Mouse (Mus musculus): ENCODE data around the gene Tmem121b. TPM values are rescaled to one million over a fixed set of nuclear protein-coding genes. Genes with fewer than 3 reads are reported as not detected.

The Tmem121b gene
- polyA plus RNA-seq, 1 experiment = 0.14 TPM

DNA sequence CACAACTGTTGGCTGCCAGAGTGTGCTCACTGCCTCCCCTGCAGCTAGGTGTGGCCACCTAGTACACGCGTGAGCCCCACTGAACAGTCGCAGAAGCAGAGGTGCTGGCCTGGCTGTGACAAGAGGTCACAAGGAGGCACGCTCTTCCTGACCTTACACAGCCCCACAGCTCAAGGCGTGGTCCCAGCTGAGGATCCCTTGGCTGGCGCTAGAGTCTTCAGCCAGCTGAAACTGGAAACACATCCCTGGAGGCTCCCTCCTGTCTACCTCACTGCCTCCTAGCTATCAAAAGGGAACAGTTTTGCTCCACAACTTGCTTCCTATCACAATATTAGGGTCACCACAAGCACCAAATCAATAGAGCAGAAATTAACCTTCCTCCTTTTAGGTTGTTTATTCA lies 17.6 kb upstream of the Tmem121b start:
- H3K27ac ChIP-seq (ENCODE audit: control insufficient read depth, insufficient read depth, low read depth, low read length) = no peak overlapping the region
- TF ChIP-seq POLR2A (IDR thresholded peaks at IDR 0.05; ENCODE audit: control insufficient read depth, low read depth, low read length) (no peak), CTCF (IDR thresholded peaks at IDR 0.05; ENCODE audit: control insufficient read depth, insufficient read depth, insufficient replicate concordance, low read depth, low read length) (no peak)
- 0 out of 2 replicates have a peak, but pooled peaks cover 1% of the 10 kb centered on the region for H3K36me3 ChIP-seq (ENCODE audit: control insufficient read depth, insufficient read depth, low read length)
- H3K4me3 ChIP-seq (ENCODE audit: control insufficient read depth, low read depth, low read length) = no peak overlapping the region
- H3K27me3 ChIP-seq (ENCODE audit: control insufficient read depth, insufficient read depth, low read length) = no peaks in the 10 kb centered on the region
- H3K4me1 ChIP-seq (ENCODE audit: control insufficient read depth, insufficient read depth, low read length) = no peaks in the 10 kb centered on the region

DNA sequence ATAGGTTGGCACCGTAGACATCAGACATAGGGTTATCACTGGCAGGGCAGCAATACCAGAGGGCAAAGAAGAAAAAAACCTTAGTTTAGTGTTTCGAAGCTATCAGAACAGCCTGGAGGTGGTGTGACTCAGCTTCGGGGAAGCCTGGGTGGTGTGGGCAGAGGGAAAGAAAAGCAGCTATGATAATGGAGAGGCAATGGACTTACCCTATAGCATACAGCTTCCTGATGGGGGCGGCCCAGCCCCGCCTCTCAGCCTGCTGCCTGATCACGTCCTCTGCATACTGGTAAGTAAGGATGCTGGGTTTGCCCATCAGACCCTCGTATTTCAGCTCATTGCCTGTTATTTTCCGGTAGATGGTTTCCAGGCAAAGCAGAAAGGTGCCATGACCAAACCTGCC lies 16.8 kb upstream of the Tmem121b start:
- Histone ChIP-seq H3K27ac (ENCODE audit: control insufficient read depth, insufficient read depth, low read depth, low read length) (no peak overlapping the region), H3K4me1 (ENCODE audit: control insufficient read depth, insufficient read depth, low read length) (no peaks in the 10 kb centered on the region), H3K27me3 (ENCODE audit: control insufficient read depth, insufficient read depth, low read length) (no peaks in the 10 kb centered on the region), H3K4me3 (ENCODE audit: control insufficient read depth, low read depth, low read length) (no peak overlapping the region), H3K36me3 (ENCODE audit: control insufficient read depth, insufficient read depth, low read length) (0 out of 2 replicates have a peak, but pooled peaks cover 1% of the 10 kb centered on the region)
- TF ChIP-seq POLR2A (IDR thresholded peaks at IDR 0.05; ENCODE audit: control insufficient read depth, low read depth, low read length) = no peak
- TF ChIP-seq CTCF (IDR thresholded peaks at IDR 0.05; ENCODE audit: control insufficient read depth, insufficient read depth, insufficient replicate concordance, low read depth, low read length) = no peak

DNA sequence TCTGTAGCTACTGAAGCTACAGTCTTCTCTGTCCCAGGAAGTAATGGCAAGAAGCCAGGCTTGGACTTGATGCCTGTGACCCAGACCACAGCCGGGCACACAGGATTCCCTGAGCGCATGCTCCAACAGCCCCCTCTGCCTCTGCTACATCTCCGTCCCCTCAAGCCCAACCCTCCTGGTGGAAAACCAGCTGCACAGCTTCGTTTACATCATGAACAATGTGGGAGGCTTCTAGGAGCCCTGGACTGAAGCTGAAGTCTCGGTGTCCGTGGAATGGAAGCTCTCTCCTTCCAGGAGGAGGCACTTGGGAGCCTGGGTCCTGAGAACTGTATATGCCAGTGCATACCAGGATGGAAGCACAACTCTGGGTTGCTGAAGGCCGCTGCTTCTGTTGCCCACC lies 16.4 kb upstream of the Tmem121b start:
- no peak overlapping the region for H3K27ac ChIP-seq (ENCODE audit: control insufficient read depth, insufficient read depth, low read depth, low read length)
- H3K27me3 ChIP-seq (ENCODE audit: control insufficient read depth, insufficient read depth, low read length) = no peaks in the 10 kb centered on the region
- TF ChIP-seq CTCF (IDR thresholded peaks at IDR 0.05; ENCODE audit: control insufficient read depth, insufficient read depth, insufficient replicate concordance, low read depth, low read length) = no peak
- TF ChIP-seq POLR2A (IDR thresholded peaks at IDR 0.05; ENCODE audit: control insufficient read depth, low read depth, low read length) = no peak
- H3K36me3 ChIP-seq (ENCODE audit: control insufficient read depth, insufficient read depth, low read length) = 0 out of 2 replicates have a peak, but pooled peaks cover 1% of the 10 kb centered on the region
- H3K4me3 ChIP-seq (ENCODE audit: control insufficient read depth, low read depth, low read length) = no peak overlapping the region
- H3K4me1 ChIP-seq (ENCODE audit: control insufficient read depth, insufficient read depth, low read length) = no peaks in the 10 kb centered on the region

DNA sequence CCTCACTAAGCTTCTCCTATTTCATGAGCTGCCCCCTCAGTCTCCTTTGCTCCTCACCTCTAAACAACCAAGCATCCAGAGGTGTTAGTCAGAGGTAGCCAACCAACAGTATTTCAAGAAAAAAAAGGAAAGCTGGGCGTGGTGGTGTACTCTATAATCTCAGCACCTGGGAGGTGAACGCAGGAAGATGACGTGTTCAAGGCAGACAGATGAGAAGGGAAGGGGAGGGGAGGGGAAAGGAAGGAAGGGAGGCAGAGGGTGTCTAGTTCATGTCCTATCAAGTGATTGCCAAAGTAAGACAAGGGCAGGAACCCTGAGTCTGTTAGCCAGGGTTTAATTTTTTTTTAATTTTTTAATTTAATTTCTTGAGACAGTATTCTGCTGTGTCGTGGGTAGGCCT lies 15.0 kb upstream of the Tmem121b start:
- Histone ChIP-seq H3K27ac (ENCODE audit: control insufficient read depth, insufficient read depth, low read depth, low read length) (no peak overlapping the region), H3K27me3 (ENCODE audit: control insufficient read depth, insufficient read depth, low read length) (no peaks in the 10 kb centered on the region), H3K36me3 (ENCODE audit: control insufficient read depth, insufficient read depth, low read length) (0 out of 2 replicates have a peak, but pooled peaks cover 1% of the 10 kb centered on the region), H3K4me3 (ENCODE audit: control insufficient read depth, low read depth, low read length) (no peak overlapping the region), H3K4me1 (ENCODE audit: control insufficient read depth, insufficient read depth, low read length) (no peaks in the 10 kb centered on the region)
- TF ChIP-seq CTCF (IDR thresholded peaks at IDR 0.05; ENCODE audit: control insufficient read depth, insufficient read depth, insufficient replicate concordance, low read depth, low read length) (no peak), POLR2A (IDR thresholded peaks at IDR 0.05; ENCODE audit: control insufficient read depth, low read depth, low read length) (no peak)

DNA sequence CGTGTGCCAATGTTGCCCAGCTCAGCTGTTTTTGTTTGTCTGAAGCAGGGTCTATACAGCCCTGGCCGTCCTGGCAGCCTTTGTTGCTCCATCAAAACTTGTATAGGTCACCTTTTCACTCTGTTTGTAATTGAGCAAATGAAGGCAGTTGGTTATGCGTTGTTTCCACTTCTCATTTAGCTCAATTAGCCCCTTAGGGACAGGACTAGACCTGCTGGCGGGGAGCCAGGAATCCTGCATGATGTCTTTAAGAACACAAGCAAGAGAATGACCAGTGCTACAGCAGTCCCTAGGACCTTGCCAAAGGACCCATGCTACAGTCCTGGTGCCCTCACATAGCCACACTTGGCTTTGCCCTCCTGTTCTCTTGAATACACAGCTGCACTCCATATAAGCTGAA lies 11.9 kb upstream of the Tmem121b start:
- Histone ChIP-seq H3K27me3 (ENCODE audit: control insufficient read depth, insufficient read depth, low read length) (no peaks in the 10 kb centered on the region), H3K4me3 (ENCODE audit: control insufficient read depth, low read depth, low read length) (no peak overlapping the region), H3K27ac (ENCODE audit: control insufficient read depth, insufficient read depth, low read depth, low read length) (no peak overlapping the region), H3K4me1 (ENCODE audit: control insufficient read depth, insufficient read depth, low read length) (no peaks in the 10 kb centered on the region), H3K36me3 (ENCODE audit: control insufficient read depth, insufficient read depth, low read length) (no peaks in the 10 kb centered on the region)
- TF ChIP-seq POLR2A (IDR thresholded peaks at IDR 0.05; ENCODE audit: control insufficient read depth, low read depth, low read length) (no peak), CTCF (IDR thresholded peaks at IDR 0.05; ENCODE audit: control insufficient read depth, insufficient read depth, insufficient replicate concordance, low read depth, low read length) (no peak)

DNA sequence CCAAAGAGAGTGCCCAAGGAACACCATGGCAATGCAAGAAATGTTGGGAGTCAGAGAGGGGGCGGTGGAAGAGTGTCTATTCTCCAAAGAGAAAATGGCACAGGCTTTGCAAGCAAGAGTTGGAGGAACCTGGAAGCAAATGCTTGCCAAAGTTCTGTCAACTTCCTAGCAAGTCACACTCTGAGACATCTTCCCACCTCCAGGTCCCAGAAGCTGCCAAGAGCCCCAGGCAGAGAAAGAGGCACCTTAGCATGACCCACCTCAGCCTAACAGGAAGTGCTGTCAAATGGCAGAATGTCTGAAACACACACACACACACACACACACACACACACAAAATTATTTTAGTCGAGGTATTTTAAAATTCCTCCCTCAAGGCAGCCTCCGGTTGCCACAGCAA lies 10.4 kb upstream of the Tmem121b start:
- H3K4me3 ChIP-seq (ENCODE audit: control insufficient read depth, low read depth, low read length) = no peak overlapping the region
- no peak for TF ChIP-seq CTCF (IDR thresholded peaks at IDR 0.05; ENCODE audit: control insufficient read depth, insufficient read depth, insufficient replicate concordance, low read depth, low read length)
- no peak for TF ChIP-seq POLR2A (IDR thresholded peaks at IDR 0.05; ENCODE audit: control insufficient read depth, low read depth, low read length)
- no peaks in the 10 kb centered on the region for H3K27me3 ChIP-seq (ENCODE audit: control insufficient read depth, insufficient read depth, low read length)
- H3K36me3 ChIP-seq (ENCODE audit: control insufficient read depth, insufficient read depth, low read length) = no peaks in the 10 kb centered on the region
- no peak overlapping the region for H3K27ac ChIP-seq (ENCODE audit: control insufficient read depth, insufficient read depth, low read depth, low read length)
- H3K4me1 ChIP-seq (ENCODE audit: control insufficient read depth, insufficient read depth, low read length) = no peaks in the 10 kb centered on the region

DNA sequence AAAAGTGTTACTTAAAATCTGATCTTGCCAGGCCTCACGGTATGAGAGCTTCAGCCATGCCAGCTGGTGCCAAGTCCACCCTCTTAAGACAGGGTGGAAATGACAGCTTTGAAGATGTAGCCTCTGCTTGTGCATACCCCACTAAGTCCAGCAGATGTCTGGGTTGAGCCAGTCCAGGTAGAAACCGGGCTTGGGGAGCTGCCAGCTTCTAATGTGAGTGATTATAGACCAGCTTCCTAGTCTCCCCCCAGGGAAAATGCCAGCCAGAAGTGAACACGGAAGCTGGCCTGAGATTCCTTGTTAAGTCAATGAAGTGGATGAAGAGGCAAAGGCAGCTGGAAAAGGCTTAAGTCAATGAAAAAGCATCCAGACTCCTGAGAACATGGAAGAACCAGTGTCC lies 2.9 kb upstream of the Tmem121b start:
- Histone ChIP-seq H3K27ac (ENCODE audit: control insufficient read depth, insufficient read depth, low read depth, low read length) (no peak overlapping the region), H3K4me3 (ENCODE audit: control insufficient read depth, low read depth, low read length) (no peak overlapping the region), H3K36me3 (ENCODE audit: control insufficient read depth, insufficient read depth, low read length) (no peaks in the 10 kb centered on the region), H3K27me3 (ENCODE audit: control insufficient read depth, insufficient read depth, low read length) (no peaks in the 10 kb centered on the region), H3K4me1 (ENCODE audit: control insufficient read depth, insufficient read depth, low read length) (peaks cover 9% of the 10 kb centered on the region)
- TF ChIP-seq CTCF (IDR thresholded peaks at IDR 0.05; ENCODE audit: control insufficient read depth, insufficient read depth, insufficient replicate concordance, low read depth, low read length) (no peak), POLR2A (IDR thresholded peaks at IDR 0.05; ENCODE audit: control insufficient read depth, low read depth, low read length) (no peak)
